Mouse (Mus musculus): ENCODE measurements at regions not wholly inside any gene's neighbourhood (a gene's known extent, or its start where the extent isn't known, plus 50 kb on each side); places are given as distances from the start of the nearest gene placed in this dataset.

DNA sequence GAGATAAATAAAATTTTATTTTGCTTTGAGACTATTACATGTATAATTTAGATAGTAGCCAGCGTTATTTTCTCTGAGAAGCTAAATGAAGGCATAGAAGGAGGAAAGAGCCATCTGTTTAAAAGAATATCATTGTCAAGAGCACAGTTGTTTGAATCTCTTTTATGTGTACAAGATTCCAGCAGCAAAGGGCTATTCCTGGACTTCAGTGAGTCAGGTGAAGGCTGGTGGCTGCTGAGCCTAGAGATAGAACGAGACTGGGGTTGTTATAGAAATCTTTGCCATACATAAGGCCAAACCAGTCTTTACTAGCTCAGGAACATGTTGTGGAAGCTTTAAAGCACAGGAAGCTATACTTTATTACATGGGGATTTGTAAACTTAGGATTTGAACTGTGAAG lies 261.6 kb downstream of the Adcyap1 start:
- DNase-seq = no peak

DNA sequence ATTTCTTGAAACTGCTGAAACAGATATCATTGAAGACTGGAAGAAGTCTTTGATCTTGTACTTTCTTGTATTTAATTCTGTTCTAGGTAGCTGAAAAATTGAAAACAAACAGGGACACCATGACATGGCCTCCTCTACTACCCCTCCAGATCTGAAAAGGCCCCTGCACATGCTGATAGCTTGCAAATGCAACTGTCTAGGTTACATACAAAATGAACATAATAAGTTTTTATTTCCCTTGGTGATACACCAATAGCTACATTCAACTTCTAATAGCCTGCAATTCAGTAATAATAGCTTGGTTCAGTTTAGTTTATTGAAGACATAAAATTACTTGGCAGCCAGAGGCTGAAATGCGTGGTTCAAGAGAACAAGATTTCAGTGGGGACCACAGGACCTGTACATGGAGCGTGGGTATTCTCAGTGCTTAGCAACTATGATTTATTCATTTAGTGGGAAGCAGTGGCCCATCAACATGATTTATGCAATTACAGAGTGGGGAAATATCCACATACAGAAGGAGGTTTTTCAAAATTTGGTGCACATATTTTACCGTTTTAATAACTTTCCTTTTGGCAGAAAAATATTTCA lies 264.9 kb downstream of the Adcyap1 start:
- no peak for DNase-seq

GRCm38 (mm10) chr17:93482378-93482777 lies 283.6 kb downstream of the Adcyap1 start:
- no peak for DNase-seq

- DNase-seq = no peak
These were observed 285.7 kb downstream of the Adcyap1 start for GRCm38 (mm10) chr17:93484540-93484939.

GRCm38 (mm10) chr17:93486442-93486841 lies 287.6 kb downstream of the Adcyap1 start:
- no peak for DNase-seq

DNA sequence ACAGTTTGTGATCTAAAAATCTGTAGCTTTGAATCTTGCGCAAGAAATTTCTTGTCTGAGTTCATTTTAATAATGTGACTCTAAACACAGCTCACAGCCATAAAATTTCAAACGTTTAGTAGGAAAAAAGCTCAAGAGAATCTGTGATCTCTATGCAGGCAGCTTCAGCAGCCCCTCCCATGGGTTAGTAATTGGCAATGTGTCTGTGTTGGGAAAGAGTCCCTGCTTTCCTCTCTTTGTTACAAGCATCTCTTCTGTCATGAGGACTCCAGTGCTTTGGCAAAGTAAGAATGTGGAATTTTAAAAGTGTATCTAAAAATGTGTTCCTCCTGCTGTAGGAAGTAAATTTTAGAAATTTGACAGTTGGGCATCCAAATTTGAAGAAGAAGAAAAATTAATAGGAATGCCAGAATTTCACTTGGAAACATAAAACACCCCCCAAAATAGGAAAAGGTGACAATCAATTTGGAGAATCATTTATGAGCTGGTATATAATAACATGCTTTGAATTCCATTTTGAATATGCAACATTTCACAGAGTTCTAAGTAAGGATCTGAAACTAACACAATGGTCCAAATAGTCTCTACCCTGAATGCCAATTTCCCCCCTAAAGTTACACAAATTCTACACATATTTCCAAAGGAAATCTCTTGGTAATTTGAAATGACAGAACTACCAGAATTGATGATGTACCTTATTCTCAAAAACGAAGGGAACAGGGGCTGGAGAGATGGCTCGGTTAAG lies 291.3 kb downstream of the Adcyap1 start:
- DNase-seq = peak; percentile 26

- no peak for DNase-seq
These were observed 310.2 kb downstream of the Adcyap1 start for GRCm38 (mm10) chr17:93508882-93509594.

DNA sequence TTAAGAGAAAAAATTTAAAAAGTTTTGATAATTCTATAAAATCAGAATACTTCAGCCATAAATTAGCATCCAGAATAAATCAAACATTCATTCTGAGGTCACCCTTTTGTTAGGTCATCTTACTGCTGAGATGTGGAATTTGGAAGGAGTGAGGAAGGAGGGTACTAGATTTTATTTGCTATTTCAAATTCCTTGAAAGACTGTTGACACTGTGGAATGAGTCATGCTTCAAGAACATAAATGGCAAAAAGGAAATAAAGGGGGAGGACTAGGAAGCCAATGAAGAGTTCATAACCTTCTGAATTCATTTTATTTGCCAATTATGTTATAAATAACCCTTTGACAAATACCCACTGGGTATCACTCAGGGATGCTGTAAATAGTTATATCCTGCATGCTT lies 324.6 kb downstream of the Adcyap1 start:
- DNase-seq = no peak

GRCm38 (mm10) chr17:93525871-93526644 lies 327.2 kb downstream of the Adcyap1 start:
- DNase-seq = no peak

GRCm38 (mm10) chr17:93532535-93532934 lies 333.7 kb downstream of the Adcyap1 start:
- DNase-seq = no peak

- DNase-seq = no peak
These were observed 336.1 kb downstream of the Adcyap1 start for GRCm38 (mm10) chr17:93534945-93535344.

DNA sequence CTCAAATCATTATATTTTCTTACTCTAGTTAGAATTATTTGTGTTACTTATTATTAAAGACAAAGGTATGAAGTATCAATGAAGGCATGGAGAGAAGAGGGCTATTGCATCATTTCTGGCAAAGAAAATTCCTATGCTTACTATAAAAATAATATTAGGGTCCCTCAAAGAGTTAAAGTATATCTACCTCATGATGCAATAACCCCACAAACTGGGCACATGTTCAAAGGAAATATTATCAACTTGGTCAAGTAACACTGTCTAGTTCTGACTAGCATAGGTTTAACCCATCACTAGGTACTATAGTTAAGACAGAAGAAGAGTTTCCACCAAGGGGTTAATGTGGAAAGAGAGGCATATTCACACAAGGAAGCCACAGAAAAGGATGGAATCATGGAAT lies 336.9 kb downstream of the Adcyap1 start:
- no peak for DNase-seq

- no peak for DNase-seq
These were observed 343.0 kb downstream of the Adcyap1 start for GRCm38 (mm10) chr17:93541795-93542194.

- DNase-seq = no peak
These were observed 351.5 kb downstream of the Adcyap1 start for GRCm38 (mm10) chr17:93550339-93550738.

- DNase-seq = no peak
These were observed 357.1 kb downstream of the Adcyap1 start for GRCm38 (mm10) chr17:93555872-93556271.

GRCm38 (mm10) chr17:93563277-93563772 lies 364.5 kb downstream of the Adcyap1 start:
- DNase-seq = no peak

- no peak for DNase-seq
These were observed 381.2 kb downstream of the Adcyap1 start for GRCm38 (mm10) chr17:93579981-93580380.

GRCm38 (mm10) chr17:93598181-93598685 lies 399.4 kb downstream of the Adcyap1 start:
- DNase-seq = peak; percentile 8

DNA sequence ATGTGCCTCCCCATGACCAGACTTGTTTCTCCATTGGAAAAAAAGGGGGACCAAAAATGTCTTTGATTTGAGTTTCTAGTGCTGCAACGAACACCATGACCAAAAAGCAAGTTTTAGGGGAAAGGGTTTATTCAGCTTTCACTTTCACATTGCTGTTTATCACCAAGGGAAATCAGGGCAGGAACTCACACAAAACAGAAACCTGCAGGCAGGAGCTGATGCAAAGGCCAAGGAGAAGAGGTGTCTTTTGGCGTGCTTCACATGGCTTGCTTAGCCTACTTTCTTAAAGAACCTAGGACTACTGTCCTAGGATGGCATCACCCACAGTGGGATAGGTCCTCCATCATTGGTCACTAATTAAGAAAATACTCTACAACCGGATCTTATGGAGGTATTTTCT lies 401.4 kb downstream of the Adcyap1 start:
- DNase-seq = no peak

DNA sequence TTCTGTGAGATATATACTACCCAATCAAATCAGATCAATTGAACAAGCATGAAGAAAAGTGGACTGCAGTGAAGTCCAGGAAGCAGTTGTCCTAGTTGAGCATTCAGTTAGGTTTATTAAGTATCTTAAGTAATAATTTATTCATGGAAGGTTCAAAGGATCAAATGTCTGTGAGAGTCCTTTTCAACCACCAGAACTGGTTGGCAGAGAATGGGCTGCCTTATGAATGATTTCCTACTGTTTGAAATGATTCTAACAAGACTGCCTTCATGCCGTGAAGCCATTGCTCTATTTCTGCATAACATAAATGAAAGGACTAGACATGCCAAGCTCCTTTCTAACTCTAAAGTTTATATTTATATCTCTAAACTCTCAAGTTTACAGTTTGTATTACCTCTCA lies 410.4 kb downstream of the Adcyap1 start:
- no peak for DNase-seq

GRCm38 (mm10) chr17:93609942-93610596 lies 411.3 kb downstream of the Adcyap1 start:
- peak; percentile 14 for DNase-seq
